Mouse (Mus musculus) intestine, embryonic 14.5 days (tissue): ENCODE measurements at regions not wholly inside any gene's neighbourhood (a gene's known extent, or its start where the extent isn't known, plus 50 kb on each side); places are given as distances from the start of the nearest gene placed in this dataset.
"Not testable (repeated sequence)": the region's sequence is repeated elsewhere in the genome, so short reads cannot be mapped to it uniquely, and the experiment has no call there.

ENCODE experiments used
- ATAC-seq: fragments of 200-750 bp; cut with Nextera tagmentation; replicated peaks from 2 replicates; pipeline ENCODE4 v1.8.0; 2017; ENCODE audit warnings: low read depth, moderate number of reproducible peaks, moderate TSS enrichment, moderate library complexity; ENCODE audit not compliant: low FRiP score, low TSS enrichment
- DNase-seq: peaks from one replicate; pipeline ENCODE4 v3.0.0-alpha.2; 2018; ENCODE audit warnings: low spot score
- H3K27ac ChIP-seq: fragments of 300-500 bp; sonication (generic); 2 replicates; pipeline ENCODE4 v1.5.1; 2014; ENCODE audit warnings: low read depth, mild to moderate bottlenecking, control low read depth
- H3K27me3 ChIP-seq: fragments of 300-500 bp; sonication (generic); replicated peaks from 2 replicates; pipeline ENCODE4 v1.6.1; 2014; ENCODE audit warnings: low read length, control low read depth; ENCODE audit not compliant: control insufficient read depth, insufficient read depth
- H3K36me3 ChIP-seq: fragments of 300-500 bp; sonication (generic); 2 replicates; pipeline ENCODE4 v1.6.1; 2014; ENCODE audit warnings: low read length, control low read depth; ENCODE audit not compliant: control insufficient read depth, insufficient read depth
- H3K4me1 ChIP-seq: fragments of 300-500 bp; sonication (generic); replicated peaks from 2 replicates; pipeline ENCODE4 v1.6.1; 2014; ENCODE audit warnings: low read length, control low read depth, mixed read lengths; ENCODE audit not compliant: control insufficient read depth, insufficient read depth
- H3K4me2 ChIP-seq: fragments of 300-500 bp; sonication (generic); 2 replicates; pipeline ENCODE4 v1.6.1; 2014; ENCODE audit warnings: low read length
- H3K4me3 ChIP-seq: fragments of 300-500 bp; sonication (generic); 2 replicates; pipeline ENCODE4 v1.5.1; 2014; ENCODE audit warnings: low read depth, low read length, control low read depth, mixed read lengths
- H3K9ac ChIP-seq: fragments of 300-500 bp; sonication (generic); 2 replicates; pipeline ENCODE4 v1.6.1; 2014; ENCODE audit warnings: mild to moderate bottlenecking, low read length
- H3K9me3 ChIP-seq: fragments of 300-500 bp; sonication (generic); 2 replicates; pipeline ENCODE4 v1.6.1; 2016; ENCODE audit warnings: low read length, control low read depth; ENCODE audit not compliant: control insufficient read depth
- WGBS: fragments of 180-500 bp; shearing (Covaris S2); extraction: QIAGEN DNeasy Blood & Tissue Kit; methylation state at CpG from one replicate; pipeline ENCODE4 v1.1.7; 2014; 5-methylcytosine and 5-hydroxymethylcytosine counted together

GRCm38 (mm10) chr6:6496789-6497188 lies 81.7 kb downstream of the Sem1 start:
- no peaks in the 10 kb centered on the region for H3K4me1 ChIP-seq
- H3K9me3 ChIP-seq = no peaks in the 10 kb centered on the region
- H3K27ac ChIP-seq = no peak overlapping the region
- H3K4me3 ChIP-seq = no peak overlapping the region
- no peaks in the 10 kb centered on the region for H3K36me3 ChIP-seq
- no peak for DNase-seq
- ATAC-seq = no peak
- no peaks in the 10 kb centered on the region for H3K27me3 ChIP-seq
- no peak overlapping the region for H3K4me2 ChIP-seq
- WGBS = 84% methylated on average over 1 of the region's 1 CpGs
- H3K9ac ChIP-seq = no peak overlapping the region

GRCm38 (mm10) chr6:6496336-6496735 lies 82.1 kb downstream of the Sem1 start:
- no peak overlapping the region for H3K27ac ChIP-seq
- H3K4me2 ChIP-seq = no peak overlapping the region
- H3K9ac ChIP-seq = no peak overlapping the region
- H3K27me3 ChIP-seq = no peaks in the 10 kb centered on the region
- no peaks in the 10 kb centered on the region for H3K36me3 ChIP-seq
- H3K4me1 ChIP-seq = no peaks in the 10 kb centered on the region
- no peak overlapping the region for H3K4me3 ChIP-seq
- ATAC-seq (no peak), DNase-seq (no peak)
- whole genome bisulfite sequencing = 96% methylated on average over 4 of the region's 4 CpGs
- no peaks in the 10 kb centered on the region for H3K9me3 ChIP-seq

- no peak overlapping the region for H3K27ac ChIP-seq
Measured at GRCm38 (mm10) chr6:6488191-6488590, 90.3 kb downstream of the Sem1 start.

GRCm38 (mm10) chr6:6481596-6481995 lies 96.9 kb downstream of the Sem1 start:
- 81% methylated on average over 1 of the region's 1 CpGs for WGBS
- not testable (repeated sequence) for H3K9me3 ChIP-seq, H3K36me3 ChIP-seq, DNase-seq, H3K27me3 ChIP-seq, ATAC-seq, H3K4me3 ChIP-seq, H3K4me2 ChIP-seq, H3K9ac ChIP-seq, H3K4me1 ChIP-seq, H3K27ac ChIP-seq

More at GRCm38 (mm10) chr6:6488191-6488590, 90.3 kb downstream of the Sem1 start:
- H3K36me3 ChIP-seq = no peaks in the 10 kb centered on the region
- no peaks in the 10 kb centered on the region for H3K27me3 ChIP-seq
- no peaks in the 10 kb centered on the region for H3K4me1 ChIP-seq
- 84% methylated on average over 4 of the region's 4 CpGs for WGBS
- H3K9ac ChIP-seq = no peak overlapping the region
- DNase-seq (no peak), ATAC-seq (no peak)
- H3K4me3 ChIP-seq = no peak overlapping the region
- H3K9me3 ChIP-seq = no peaks in the 10 kb centered on the region
- H3K4me2 ChIP-seq = no peak overlapping the region

GRCm38 (mm10) chr6:6470397-6470796 lies 108.1 kb downstream of the Sem1 start:
- no peaks in the 10 kb centered on the region for H3K36me3 ChIP-seq
- 0 out of 2 replicates have a peak, but pooled peaks cover 6% of the 10 kb centered on the region for H3K4me1 ChIP-seq
- H3K4me2 ChIP-seq = no peak overlapping the region
- H3K9me3 ChIP-seq = no peaks in the 10 kb centered on the region
- no peak overlapping the region for H3K9ac ChIP-seq
- H3K27me3 ChIP-seq = no peaks in the 10 kb centered on the region
- no peak overlapping the region for H3K4me3 ChIP-seq
- no peak overlapping the region for H3K27ac ChIP-seq
- ATAC-seq (no peak), DNase-seq (no peak)
- 47% methylated on average over 8 of the region's 8 CpGs for WGBS

- 18% methylated on average over 1 of the region's 1 CpGs for WGBS
- Histone ChIP-seq H3K9me3 (no peaks in the 10 kb centered on the region), H3K4me2 (no peak overlapping the region), H3K9ac (no peak overlapping the region), H3K4me3 (no peak overlapping the region), H3K4me1 (peaks cover 6% of the 10 kb centered on the region; the same call in 1 of the 2 replicates), H3K27me3 (no peaks in the 10 kb centered on the region), H3K36me3 (no peaks in the 10 kb centered on the region), H3K27ac (no peak overlapping the region)
- ATAC-seq (no peak), DNase-seq (no peak)
Measured at GRCm38 (mm10) chr6:6467526-6467925, 110.9 kb downstream of the Sem1 start.

GRCm38 (mm10) chr6:6466231-6466630 lies 112.2 kb downstream of the Sem1 start:
- Histone ChIP-seq H3K36me3 (no peaks in the 10 kb centered on the region), H3K4me1 (peaks cover 6% of the 10 kb centered on the region; the same call in 1 of the 2 replicates), H3K4me2 (no peak overlapping the region), H3K9ac (no peak overlapping the region), H3K27me3 (no peaks in the 10 kb centered on the region), H3K27ac (no peak overlapping the region), H3K4me3 (no peak overlapping the region), H3K9me3 (no peaks in the 10 kb centered on the region)
- no peak for DNase-seq
- ATAC-seq = no peak
- WGBS = 59% methylated on average over 2 of the region's 2 CpGs

- H3K9me3 ChIP-seq = no peaks in the 10 kb centered on the region
- no peak overlapping the region for H3K4me3 ChIP-seq
- DNase-seq (no peak), ATAC-seq (no peak)
- 19% methylated on average over 7 of the region's 7 CpGs for WGBS
- no peak overlapping the region for H3K9ac ChIP-seq
- H3K4me2 ChIP-seq = no peak overlapping the region
- H3K36me3 ChIP-seq = no peaks in the 10 kb centered on the region
- no peak overlapping the region for H3K27ac ChIP-seq
- no peaks in the 10 kb centered on the region for H3K27me3 ChIP-seq
- H3K4me1 ChIP-seq = peaks cover 6% of the 10 kb centered on the region; the same call in 1 of the 2 replicates
Measured at GRCm38 (mm10) chr6:6463807-6464470, 114.5 kb downstream of the Sem1 start.

GRCm38 (mm10) chr6:6459918-6460239 lies 118.6 kb downstream of the Sem1 start:
- no peaks in the 10 kb centered on the region for H3K9me3 ChIP-seq
- H3K36me3 ChIP-seq = no peaks in the 10 kb centered on the region
- no peak overlapping the region for H3K9ac ChIP-seq
- ATAC-seq = no peak
- no peak overlapping the region for H3K27ac ChIP-seq
- 21% methylated on average over 2 of the region's 2 CpGs for WGBS
- H3K4me3 ChIP-seq = no peak overlapping the region
- no peaks in the 10 kb centered on the region for H3K27me3 ChIP-seq
- no peak for DNase-seq
- H3K4me2 ChIP-seq = no peak overlapping the region
- no peaks in the 10 kb centered on the region; the same call in 1 of the 2 replicates for H3K4me1 ChIP-seq
